Mouse (Mus musculus): ENCODE measurements around the gene Clic5.

Clic5 gene

DNA sequence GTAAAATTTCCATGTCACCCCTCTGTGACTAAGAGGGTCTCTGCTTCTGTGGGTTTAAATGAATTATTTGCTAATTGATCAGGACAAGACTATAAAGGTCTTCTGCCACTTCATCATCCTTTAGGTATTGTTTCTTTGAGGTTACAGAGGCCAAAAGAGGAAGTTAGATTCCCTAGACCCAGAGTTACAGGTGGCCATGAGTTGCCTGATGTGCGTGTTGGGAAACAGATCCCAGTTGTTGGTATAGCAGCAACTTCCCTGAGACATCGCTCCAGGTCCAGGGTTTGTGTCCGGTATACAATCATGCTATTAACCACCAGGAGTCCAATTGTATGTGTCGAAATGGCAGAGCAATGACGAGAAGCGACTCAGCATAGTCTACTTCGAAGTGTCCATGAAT lies 81.7 kb downstream of the Clic5 start:
- no peak for DNase-seq (ENCODE audit: low spot score in 2 of 2)

DNA sequence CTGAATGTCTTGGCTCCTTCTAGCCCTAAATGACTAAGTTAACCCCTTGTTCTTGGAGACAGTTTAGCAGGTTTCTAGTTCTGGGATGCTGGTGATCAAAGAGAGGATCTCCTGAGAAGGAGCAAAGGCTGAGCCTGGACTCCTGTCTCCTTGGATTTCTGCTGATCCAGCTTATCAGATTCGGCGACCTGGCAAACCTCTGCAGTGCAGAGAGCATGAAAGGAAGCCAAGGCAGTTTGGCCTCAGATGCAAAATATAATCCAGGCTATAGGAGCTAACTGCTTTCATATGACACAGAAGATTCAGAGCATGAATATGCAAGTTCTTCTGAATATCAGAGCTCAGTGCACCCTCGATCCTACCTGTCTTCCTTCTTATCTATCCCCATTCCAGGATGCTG lies 83.0 kb downstream of the Clic5 start:
- DNase-seq (ENCODE audit: low spot score in 2 of 2), result no peak

DNA sequence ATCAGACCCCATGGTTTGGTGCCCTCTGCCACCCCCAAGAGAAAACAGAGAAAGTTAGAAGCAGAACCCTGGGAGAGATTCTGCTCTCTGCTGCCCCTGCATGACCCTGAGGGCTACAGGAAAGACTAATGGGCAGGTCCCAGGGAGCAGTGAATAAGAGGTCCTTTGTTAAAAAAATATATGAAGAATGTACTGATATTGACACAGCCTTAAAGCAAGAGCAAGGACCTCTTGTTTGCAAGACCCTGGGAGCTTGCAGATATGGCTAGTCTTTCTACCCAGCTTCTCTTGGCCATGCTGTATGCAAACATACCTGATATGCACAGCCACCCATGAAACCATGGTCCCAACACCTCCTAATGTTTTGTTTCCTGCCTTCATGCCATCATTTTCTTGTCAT lies 86.4 kb downstream of the Clic5 start:
- no peak for DNase-seq (ENCODE audit: low spot score in 2 of 2)

DNA sequence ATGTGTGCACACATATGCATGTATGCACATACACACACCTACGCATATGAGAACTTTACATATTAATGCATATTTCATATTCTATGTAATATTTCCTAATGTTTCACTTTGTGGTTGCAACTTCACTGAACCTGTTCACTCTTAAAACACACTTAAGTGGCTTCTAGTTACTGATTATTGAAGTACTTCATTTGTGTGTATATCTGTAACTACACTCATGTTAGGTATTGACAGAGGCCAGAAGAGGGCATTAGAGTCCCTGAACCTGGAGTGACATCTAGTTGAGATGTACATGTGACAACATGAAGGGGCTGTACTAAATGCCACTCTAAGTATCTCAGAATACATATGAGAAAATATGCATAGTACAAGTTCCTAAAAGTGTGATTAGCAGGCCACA lies 99.9 kb downstream of the Clic5 start:
- no peak for DNase-seq (ENCODE audit: low spot score in 2 of 2)

DNA sequence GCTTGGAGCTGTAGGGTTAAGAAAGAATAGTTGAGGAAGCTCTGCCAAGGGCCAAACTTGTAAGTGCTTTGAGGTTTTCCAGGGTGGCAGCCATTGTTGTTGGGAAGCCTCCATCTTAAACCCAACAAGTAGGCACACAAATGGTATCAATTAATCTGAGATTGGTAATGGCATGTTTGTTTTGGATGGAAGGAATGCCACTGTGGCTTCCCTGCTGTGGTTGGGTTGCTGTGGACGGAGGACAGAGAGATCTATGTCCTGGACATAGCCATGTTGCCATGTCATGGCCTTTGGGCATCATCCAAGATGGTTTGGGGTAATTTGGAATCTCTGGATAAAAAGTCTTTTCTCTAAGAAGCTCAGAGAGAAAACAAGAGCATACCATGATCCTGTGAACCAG lies 108.8 kb downstream of the Clic5 start:
- DNase-seq (ENCODE audit: low spot score in 2 of 2), result no peak

DNA sequence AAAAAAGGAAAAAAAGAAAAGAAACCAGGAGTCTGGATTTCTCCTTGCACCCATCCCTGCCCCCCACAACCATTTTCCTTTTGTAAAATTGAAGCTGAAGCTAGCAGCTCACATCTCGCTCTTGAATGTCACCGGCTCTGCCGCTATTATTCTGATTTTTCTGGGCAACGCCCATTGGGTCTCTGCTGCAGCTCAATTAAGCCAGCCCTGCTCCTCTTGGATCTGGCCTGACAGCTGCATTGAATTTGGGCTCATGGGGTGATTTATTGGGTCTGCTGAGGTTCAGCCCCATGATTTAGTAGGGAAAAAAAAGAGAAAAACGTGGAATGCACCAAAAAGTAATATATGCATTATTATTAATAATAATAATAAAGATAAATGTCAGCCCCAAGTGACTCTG lies 111.9 kb downstream of the Clic5 start:
- no peak for DNase-seq (ENCODE audit: low spot score in 2 of 2)

DNA sequence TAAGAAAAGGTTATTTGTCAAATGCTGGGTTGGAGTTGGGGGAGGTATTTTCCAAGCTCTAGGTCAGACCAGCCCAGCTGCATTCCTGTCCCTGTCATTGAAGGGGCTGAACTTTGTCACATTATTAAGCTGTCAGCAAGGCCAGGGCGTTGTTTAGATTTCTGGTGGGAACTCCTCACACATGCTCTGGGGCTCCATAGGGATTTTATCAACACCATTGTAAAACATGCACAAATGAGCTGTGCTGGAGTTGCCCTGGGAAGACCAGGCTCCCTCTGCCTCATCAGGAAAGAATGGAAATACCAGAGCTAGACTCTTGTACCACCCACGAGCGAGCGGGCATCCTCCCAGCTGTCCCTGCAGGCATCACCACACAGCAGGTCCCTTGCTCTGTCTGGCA lies 112.3 kb downstream of the Clic5 start:
- DNase-seq (ENCODE audit: low spot score in 2 of 2), result no peak

DNA sequence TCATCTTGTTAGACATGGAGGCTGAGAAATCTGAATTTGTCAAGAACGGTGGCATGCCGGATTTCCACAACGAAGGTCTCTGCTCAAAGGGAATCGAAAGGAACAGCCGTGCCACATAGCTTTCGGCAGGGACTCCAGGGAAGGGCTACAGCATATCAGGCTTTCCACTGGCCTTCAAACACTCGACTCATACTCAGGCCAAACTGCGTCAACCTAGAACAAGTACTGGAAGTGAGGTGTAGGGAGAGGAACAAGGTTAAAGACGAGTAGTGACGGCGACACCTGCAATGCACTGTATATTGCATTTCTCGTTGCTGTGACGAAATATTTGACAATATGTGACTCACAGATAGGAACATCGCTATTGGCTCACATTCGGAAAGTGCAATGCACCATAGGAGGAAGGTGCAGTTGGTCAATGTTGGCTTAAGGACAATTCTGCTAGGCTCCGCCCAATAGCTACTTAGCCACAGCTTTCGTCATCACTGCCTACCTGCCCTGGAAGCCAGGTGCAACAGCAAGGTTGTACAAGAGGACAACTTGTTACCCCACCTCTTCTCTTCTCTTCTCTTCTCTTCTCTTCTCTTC lies 112.9 kb downstream of the Clic5 start:
- DNase-seq (ENCODE audit: low spot score in 2 of 2), result no peak

DNA sequence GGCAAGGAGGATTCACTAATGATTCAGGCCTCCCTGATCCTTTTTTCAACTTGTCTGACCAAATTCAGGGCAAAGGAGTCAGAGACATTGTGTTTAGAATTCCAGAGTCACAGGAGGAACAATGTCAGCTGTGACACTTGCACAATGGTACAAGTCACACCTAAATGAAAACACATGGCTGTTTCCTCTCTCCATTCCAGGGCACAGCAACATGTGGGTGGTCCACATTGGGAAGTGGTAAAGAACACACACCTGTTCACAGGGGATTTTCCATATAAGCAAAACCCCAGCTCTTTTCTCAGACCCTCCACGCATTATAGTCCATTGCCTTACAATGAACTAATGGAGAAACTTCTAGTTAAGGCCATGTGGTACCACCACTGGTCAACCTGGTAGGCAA lies 115.7 kb downstream of the Clic5 start:
- no peak for DNase-seq (ENCODE audit: low spot score in 2 of 2)

DNA sequence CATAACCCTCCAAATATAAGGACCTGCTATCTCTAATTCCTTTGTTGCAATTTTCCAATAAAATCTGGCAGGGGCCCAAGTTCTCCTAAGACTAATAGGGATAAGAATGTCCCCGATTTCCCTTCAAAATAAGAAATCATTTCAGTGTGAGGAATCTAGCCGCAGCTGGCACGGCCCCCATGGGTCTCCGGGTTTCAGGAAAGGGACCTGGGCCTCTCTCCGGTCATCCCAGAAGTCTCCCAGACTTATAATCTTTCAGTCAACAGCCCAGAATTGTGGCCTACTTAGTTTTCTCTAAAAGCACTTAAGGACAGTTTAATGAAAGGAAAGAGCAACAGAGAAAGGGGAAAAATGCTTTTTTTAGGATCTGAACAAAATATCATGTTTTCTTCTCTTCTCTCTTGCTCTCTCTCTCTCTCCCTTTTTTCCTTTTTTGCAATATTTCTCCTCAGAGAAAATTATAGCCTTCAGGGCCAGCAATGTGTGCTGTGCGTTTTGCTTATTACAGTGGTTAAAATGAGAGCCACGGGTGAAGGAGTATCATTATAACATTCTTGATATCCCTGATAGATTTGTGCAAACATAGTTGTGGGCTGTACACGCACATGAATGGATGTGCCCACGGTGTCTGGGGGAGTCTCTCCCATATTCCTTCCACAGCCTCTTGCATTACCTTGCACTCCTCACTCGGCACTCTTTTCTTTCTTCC lies 121.7 kb downstream of the Clic5 start:
- no peak for DNase-seq (ENCODE audit: low spot score in 2 of 2)

DNA sequence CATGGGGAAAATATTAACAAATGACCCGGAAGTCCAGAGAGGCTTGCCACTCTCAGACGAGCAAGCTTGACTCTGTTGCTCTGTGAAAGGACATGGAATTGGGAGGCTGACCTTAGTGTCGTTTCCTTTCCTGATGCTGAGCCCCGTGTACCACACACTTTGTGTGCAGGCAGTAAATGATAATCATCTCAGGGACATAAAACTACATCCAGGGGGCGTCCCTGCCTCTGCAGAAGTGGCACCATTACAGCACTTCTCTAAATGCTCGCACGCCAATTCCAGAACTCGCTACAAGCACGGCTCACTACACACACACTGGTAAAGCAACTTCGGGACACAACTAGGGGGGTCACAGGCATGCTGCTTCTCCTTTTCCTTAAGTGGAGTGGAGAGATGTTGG lies 136.9 kb downstream of the Clic5 start:
- no peak for DNase-seq (ENCODE audit: low spot score in 2 of 2)

DNA sequence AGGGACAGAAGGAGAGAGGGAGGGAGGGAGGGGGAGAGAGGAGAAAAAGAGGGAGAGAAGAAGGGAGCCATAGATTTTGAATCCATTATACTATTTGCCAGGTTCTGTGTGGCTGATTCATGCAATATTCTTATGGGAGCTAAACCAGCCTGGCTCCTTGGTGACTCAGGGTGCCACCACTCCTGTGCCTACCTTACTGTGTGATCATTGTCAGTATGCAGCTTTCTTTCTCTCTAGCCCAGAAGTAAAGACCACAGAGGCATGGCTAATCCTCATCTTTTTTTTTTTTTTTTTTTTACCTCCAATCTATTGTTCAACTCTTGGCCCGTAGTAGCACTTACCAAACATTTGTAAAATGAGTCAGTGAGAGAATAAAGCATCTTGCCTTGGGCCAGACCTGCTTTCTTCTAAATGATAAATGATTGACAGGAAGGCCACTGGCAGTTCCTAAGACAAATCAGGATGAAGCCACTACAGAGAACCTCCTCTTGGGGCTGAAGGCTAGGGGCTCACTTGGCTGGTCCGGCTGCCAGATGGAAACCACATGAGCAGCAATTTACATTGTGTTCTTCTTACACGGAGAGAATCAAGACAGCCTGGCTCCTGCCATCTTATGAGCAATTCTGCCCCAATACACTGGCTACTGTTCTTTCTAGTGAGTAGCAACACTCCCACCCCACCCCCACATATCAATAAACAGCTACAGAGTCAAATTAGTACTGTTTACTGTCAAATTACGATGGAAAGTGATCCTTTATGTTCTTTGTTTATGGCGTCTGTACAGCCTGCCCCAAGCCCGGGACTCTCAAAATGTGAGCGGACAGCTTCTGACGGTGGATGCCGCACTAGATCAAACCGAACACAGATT lies 139.1 kb downstream of the Clic5 start:
- DNase-seq (ENCODE audit: low spot score in 2 of 2), result no peak

DNA sequence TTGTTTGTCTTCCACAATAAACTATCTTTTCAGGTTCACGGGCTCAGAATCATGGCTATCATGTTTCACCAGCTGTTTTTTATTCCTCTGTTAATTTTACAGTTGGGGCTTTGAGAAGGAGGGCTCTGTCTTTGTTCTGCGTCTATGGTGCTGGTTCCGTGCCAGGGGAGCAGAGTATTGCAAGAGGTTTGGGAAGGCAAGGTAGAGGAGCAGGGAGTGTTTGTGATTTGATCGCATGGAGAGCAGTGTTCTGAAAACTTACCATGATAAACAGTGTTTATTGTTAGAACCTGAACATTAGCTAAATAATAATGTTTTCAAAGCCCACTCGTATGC lies 139.7 kb downstream of the Clic5 start:
- no peak for DNase-seq (ENCODE audit: low spot score in 2 of 2)

Data from right cerebral cortex, postnatal 36 days (tissue).